Mouse (Mus musculus) kidney, postnatal 36 days (tissue): ENCODE results near the gene Fgfr2.
A peak's percentile ranks its signal among the peaks of the same experiment; 100 is the strongest.
"Not testable (repeated sequence)": the region's sequence is repeated elsewhere in the genome, so short reads cannot be mapped to it uniquely, and the experiment has no call there.

ENCODE experiments used
- DNase-seq, 2 experiments: peaks; one replicate each; pipeline ENCODE4 v3.0.0; 2021 to 2022; ENCODE audit warnings: mixed read lengths in 2 of 2

Gene Fgfr2

GRCm38 (mm10) chr7:131062541-131062940 lies 2060.6 kb downstream of the Fgfr2 start:
- peak in 1 of 2 experiments; percentile 13 for DNase-seq

- DNase-seq: peak in 1 of 2 experiments; percentile 37
These were observed 2063.3 kb downstream of the Fgfr2 start for GRCm38 (mm10) chr7:131059808-131060207.

- DNase-seq: not testable (repeated sequence)
These were observed 2065.2 kb downstream of the Fgfr2 start for GRCm38 (mm10) chr7:131057918-131058317.

DNA sequence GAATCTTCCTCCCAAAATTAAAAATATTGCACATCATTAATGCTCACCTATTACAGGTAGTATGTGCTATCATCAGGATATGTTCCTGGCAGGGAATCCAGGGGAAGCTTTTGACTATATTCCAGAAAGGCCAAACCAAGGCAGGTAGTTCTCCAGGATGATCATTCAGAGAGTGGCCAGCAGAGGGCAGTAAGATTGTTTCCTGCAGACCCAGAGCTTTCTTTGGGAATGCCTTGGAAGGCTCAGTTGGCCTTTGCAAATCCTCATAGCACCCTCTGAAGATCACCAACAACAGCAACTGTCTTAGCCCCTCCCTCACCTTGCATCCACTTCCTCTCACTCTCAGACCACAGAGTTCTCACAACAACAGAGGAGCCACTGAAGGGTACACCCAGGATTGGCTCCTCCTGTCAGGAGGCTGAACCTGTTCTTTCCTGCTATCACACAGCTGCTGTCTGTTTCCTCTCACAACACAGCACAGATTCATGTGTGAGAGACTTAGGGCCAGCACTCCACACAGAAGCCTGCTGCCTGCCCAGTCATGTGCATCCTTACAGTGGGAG lies 2068.3 kb downstream of the Fgfr2 start:
- DNase-seq: peak in 1 of 2 experiments; percentile 42

GRCm38 (mm10) chr7:131049829-131050228 lies 2073.3 kb downstream of the Fgfr2 start:
- DNase-seq: not testable (repeated sequence)

GRCm38 (mm10) chr7:131045258-131045835 lies 2077.8 kb downstream of the Fgfr2 start:
- DNase-seq: peak; percentile 17 to 48

- peak in 1 of 2 experiments; percentile 8 for DNase-seq
These were observed 2080.5 kb downstream of the Fgfr2 start for GRCm38 (mm10) chr7:131042657-131043056.

- not testable (repeated sequence) for DNase-seq
These were observed 2082.4 kb downstream of the Fgfr2 start for GRCm38 (mm10) chr7:131040760-131041159.

- DNase-seq: no peak
These were observed 2086.1 kb downstream of the Fgfr2 start for GRCm38 (mm10) chr7:131037083-131037482.

GRCm38 (mm10) chr7:131036396-131036795 lies 2086.8 kb downstream of the Fgfr2 start:
- no peak for DNase-seq

- no peak for DNase-seq
These were observed 2091.4 kb downstream of the Fgfr2 start, which contains the start of gene Dmbt1 for GRCm38 (mm10) chr7:131031755-131032154. Gene Dmbt1, plus strand, starts transcription at chr7:131032053.

DNA sequence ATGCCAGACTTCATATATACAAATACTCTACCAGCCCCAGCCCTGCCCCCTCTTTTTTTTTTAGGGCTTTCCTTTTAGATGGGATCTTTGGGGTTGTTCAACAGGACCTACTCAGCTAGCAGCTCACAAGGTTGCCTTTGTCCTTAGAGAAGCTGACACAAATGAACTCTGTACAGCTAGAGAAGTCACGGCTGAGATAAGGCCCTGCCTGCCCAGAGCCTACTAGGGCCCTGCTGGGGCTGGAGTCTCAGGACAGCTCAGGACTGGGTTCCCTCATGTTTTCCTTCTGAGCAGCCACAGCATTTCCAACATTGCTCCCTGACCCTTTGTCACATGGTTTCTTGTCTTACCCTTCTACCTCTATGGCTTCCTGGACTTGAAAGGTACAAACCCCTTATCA lies 2095.6 kb downstream of the Fgfr2 start:
- DNase-seq: no peak

GRCm38 (mm10) chr7:131024807-131025206 lies 2098.3 kb downstream of the Fgfr2 start:
- no peak for DNase-seq

GRCm38 (mm10) chr7:131019181-131019580 lies 2104.0 kb downstream of the Fgfr2 start:
- DNase-seq: no peak

- DNase-seq: no peak
These were observed 2111.2 kb downstream of the Fgfr2 start for GRCm38 (mm10) chr7:131011901-131012300.

DNA sequence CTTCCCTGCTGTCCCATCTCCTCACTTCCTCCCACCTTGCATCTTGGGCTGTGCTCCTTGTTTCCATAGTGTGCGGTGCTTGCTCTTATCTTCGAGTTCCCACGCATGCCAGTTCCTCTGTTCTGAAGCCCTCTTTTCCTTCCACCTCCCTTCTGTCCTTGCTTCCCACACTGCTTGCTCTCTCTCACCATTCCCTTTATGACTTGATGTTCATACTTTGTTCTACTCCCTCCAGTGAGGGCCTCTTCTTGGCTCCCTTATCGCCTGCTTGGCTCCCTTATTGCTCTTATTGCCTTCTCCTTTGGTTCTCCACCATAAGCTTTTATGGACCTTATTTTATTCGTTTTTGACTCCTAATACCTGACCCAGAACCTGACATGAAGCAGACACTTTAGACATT lies 2114.0 kb downstream of the Fgfr2 start:
- DNase-seq: no peak

DNA sequence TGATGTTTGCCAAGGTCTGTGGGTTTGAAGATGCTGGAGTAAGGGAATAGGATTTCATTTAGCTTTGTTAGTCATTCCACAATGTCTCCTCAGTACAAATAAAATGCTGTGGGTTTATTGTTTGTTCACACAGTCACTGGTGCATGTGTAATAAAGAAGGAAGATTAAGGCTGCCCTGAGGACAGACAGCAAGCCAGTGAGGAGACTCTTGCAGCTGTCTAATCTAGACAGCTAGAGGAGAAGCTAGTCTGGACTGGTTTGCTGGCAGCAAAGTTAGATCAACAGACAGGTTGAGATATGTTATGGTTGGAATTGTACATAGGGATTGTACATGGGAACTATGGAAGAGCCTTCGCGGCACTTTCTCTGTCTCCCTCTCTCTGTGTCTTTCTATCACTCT lies 2115.9 kb downstream of the Fgfr2 start:
- DNase-seq: no peak

- DNase-seq: no peak
These were observed 2119.1 kb downstream of the Fgfr2 start for GRCm38 (mm10) chr7:131004071-131004470.

GRCm38 (mm10) chr7:131001976-131002726 lies 2121.0 kb downstream of the Fgfr2 start:
- DNase-seq: no peak

DNA sequence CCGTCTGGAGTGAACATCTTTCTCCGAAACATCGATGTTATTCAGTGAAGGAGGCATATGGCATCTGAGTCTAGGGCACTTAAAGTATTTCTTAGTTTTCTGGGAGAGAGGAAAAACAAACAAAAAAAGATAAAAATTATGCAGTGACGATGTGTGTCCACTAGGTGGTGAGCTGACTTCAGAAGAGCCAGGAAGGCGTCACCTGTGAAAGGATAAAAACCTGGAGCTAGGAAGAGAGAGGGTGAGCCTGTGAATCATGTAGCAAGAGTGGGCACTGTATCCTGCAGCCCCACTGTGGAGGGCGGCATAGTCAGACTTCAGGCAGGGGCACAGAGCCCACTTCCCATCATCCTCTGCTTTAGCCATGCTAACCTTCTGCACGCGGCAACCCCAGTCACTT lies 2129.2 kb downstream of the Fgfr2 start:
- DNase-seq: no peak

DNA sequence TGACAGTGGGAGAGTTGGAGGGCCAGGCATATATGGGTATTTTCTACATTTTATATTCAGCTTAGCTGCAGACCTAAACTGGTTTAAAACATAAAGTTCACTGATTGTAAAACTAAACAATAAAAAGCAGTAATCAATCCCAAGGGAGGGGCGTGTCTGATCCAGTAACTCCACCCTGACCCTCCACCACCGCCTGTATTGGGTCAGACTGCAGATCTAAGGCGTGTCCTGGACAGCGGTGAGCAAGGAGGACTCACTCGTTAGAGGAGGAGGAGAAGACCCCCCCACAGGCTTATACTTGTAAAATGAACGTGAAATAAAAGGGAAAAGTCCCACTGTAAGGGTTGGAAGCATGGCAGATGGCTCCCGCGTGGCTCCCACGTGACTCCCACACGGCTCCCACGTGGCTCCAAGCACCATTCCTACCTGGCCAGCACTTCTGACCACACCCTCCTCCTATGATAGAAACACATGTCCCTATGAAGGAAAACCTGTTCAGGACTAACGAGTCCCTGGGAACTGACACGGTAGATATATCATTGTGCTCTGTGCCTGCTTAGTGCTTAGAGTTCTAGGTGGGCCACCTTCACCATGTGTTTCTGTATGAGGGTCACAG lies 2131.9 kb downstream of the Fgfr2 start:
- DNase-seq: no peak

DNA sequence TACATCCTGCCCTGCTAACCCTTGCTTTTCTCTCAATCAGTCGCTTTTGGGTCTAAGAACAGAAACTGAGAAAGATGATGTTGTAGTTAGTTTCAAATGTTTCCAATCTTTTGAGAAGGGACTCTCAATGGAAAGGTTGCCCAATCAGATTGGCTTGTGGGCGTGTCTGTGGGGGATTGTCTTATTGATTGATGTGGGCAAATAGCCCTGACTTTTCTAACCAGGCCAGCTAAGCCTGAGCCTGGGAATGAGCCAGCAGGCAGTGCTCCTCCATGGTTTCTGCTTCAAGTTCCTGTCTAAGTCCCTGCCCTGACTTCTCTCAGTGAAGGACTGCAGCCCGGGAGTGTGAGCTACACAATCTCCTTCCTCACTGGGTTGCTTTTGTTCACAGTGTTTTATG lies 2133.8 kb downstream of the Fgfr2 start:
- no peak for DNase-seq

DNA sequence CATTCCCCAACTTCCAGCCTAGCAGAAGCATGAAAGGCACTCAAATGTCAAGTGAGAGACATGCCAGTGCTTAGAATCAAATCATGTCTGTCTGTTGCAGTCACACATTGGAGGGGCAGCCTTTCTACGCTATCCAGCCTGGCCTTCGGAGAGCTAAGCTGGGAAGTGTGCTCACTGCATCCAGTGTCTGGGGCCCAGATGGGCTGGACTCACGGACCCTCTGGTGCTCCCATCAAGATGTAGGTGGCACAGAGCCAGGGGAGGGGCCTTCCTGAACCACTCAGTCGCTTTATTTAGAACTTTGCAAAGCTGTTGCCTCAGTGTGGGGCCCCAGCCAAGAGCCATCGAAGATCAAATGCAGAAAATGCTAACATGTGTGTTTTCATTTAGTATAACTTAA lies 2135.0 kb downstream of the Fgfr2 start:
- no peak for DNase-seq

DNA sequence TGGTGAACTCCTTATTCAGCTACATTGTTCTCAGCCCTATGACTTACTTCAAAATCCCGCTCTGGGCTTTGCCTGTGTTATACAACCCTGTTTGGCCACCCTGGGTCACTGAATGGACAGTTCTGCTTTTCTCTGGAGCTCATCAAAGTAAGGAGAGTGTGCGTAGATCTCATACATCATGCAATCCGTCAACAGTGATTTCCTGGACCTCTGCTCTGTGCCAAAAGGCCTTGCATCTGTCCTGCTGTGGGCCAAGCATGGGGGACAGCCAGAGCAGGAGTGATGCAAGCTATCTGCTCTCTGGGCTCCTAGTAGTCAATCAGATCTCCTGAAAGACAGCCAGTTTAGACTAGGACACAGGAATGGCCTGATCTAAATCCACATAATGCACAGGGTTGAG lies 2137.4 kb downstream of the Fgfr2 start:
- DNase-seq: no peak
